Mouse (Mus musculus): ENCODE measurements around the gene Wdr11. TPM values are rescaled to one million over a fixed set of nuclear protein-coding genes. Genes with fewer than 3 reads are reported as not detected.

The Wdr11 gene
- polyA plus RNA-seq, 1 experiment from 2014 or later = 36.1 TPM

GRCm38 (mm10) chr7:129635898-129636640, 44.4 kb downstream of the Wdr11 start:
- WGBS = 79% methylated on average over 12 of the region's 12 CpGs
- no peaks in the 10 kb centered on the region for H3K4me1 ChIP-seq (replicated peaks)
- peaks cover 51% of the 10 kb centered on the region for H3K36me3 ChIP-seq
- ATAC-seq (ENCODE audit: low read depth) = no peak
- H3K27me3 ChIP-seq = no peaks in the 10 kb centered on the region
- no peak overlapping the region for H3K4me2 ChIP-seq
- no peak overlapping the region for H3K4me3 ChIP-seq
- H3K9ac ChIP-seq = no peak overlapping the region
- H3K27ac ChIP-seq (replicated peaks) = no peak overlapping the region
- H3K9me3 ChIP-seq = no peaks in the 10 kb centered on the region

DNA sequence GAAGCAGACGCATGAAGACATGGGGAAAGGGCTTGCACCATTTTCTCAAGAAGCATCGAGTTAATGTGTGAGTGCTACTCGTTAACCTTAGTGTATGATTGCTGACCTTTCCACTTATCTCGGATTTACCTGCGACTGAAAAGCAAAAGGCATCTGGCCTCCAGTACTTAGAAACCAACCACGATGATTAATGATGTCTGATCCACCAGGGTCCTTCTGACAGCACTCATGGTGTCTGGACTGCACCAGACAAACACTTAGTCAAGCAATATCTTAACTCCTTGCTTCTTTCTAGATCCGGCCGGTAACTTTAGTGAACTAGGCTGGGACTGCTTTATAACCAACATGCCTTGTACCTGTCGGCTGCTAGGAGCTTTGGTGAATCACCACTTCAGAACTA, 45.3 kb downstream of the Wdr11 start:
- 88% methylated on average over 9 of the region's 9 CpGs for WGBS
- Histone ChIP-seq H3K4me1 (replicated peaks) (no peaks in the 10 kb centered on the region), H3K4me3 (no peak overlapping the region), H3K9ac (no peak overlapping the region), H3K9me3 (no peaks in the 10 kb centered on the region), H3K4me2 (no peak overlapping the region), H3K27ac (replicated peaks) (no peak overlapping the region), H3K36me3 (peaks cover 42% of the 10 kb centered on the region), H3K27me3 (no peaks in the 10 kb centered on the region)
- no peak for ATAC-seq (ENCODE audit: low read depth)

DNA sequence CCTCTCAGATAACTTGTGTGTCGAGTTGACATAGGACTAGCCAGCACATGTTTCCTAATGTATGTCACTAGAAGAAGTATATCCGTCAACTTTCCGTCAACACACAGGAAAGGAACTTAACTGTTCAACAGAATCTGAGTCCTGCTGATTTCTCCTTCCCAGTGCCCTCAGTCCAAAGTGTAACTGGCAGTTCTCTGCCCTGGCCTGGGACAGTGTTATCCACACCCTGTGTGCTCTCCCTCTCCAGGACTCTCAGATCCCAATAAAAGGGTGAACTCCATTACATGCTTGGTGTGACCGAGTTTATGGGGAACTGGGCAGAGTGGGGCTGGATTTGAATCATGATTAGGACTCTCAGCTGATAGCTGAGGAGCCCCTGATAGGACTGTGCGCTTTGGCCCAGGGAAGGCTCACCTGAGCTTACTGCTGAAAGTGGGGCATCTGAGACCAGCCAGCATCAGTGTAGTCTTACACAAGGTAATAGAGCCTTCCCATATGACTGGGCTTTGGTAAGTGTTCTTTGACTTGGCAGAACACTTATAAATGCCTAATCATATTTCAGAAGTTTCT, 46.3 kb downstream of the Wdr11 start:
- Histone ChIP-seq H3K27ac (replicated peaks) (no peak overlapping the region), H3K9me3 (no peaks in the 10 kb centered on the region), H3K4me1 (replicated peaks) (no peaks in the 10 kb centered on the region), H3K4me3 (no peak overlapping the region), H3K9ac (no peak overlapping the region), H3K4me2 (no peak overlapping the region), H3K36me3 (peaks cover 32% of the 10 kb centered on the region), H3K27me3 (no peaks in the 10 kb centered on the region)
- WGBS = 86% methylated on average over 5 of the region's 5 CpGs
- ATAC-seq (ENCODE audit: low read depth) = no peak

- no peak overlapping the region for H3K27ac ChIP-seq (replicated peaks)
- no peaks in the 10 kb centered on the region for H3K27me3 ChIP-seq
- no peak overlapping the region for H3K4me2 ChIP-seq
- no peaks in the 10 kb centered on the region for H3K9me3 ChIP-seq
- 90% methylated on average over 5 of the region's 5 CpGs for WGBS
- H3K4me1 ChIP-seq (replicated peaks) = no peaks in the 10 kb centered on the region
- no peak overlapping the region for H3K4me3 ChIP-seq
- no peak for ATAC-seq (ENCODE audit: low read depth)
- no peak overlapping the region for H3K9ac ChIP-seq
- peaks cover 24% of the 10 kb centered on the region for H3K36me3 ChIP-seq
Measured at GRCm38 (mm10) chr7:129639006-129639405, 47.3 kb downstream of the Wdr11 start.

- Histone ChIP-seq H3K4me1 (replicated peaks) (no peaks in the 10 kb centered on the region), H3K4me2 (no peak overlapping the region), H3K27ac (replicated peaks) (no peak overlapping the region), H3K27me3 (no peaks in the 10 kb centered on the region), H3K9me3 (no peaks in the 10 kb centered on the region), H3K36me3 (peaks cover 17% of the 10 kb centered on the region), H3K4me3 (no peak overlapping the region), H3K9ac (no peak overlapping the region)
- ATAC-seq (ENCODE audit: low read depth) = no peak
- WGBS = 86% methylated on average over 6 of the region's 6 CpGs
Measured at GRCm38 (mm10) chr7:129639833-129640232, 48.2 kb downstream of the Wdr11 start.

- Histone ChIP-seq H3K27me3 (no peaks in the 10 kb centered on the region), H3K4me1 (replicated peaks) (no peaks in the 10 kb centered on the region), H3K27ac (replicated peaks) (no peak overlapping the region), H3K9me3 (no peaks in the 10 kb centered on the region), H3K4me3 (no peak overlapping the region), H3K36me3 (no peaks in the 10 kb centered on the region), H3K4me2 (no peak overlapping the region), H3K9ac (no peak overlapping the region)
- ATAC-seq (ENCODE audit: low read depth) = no peak
- WGBS = 94% methylated on average over 4 of the region's 4 CpGs
Measured at GRCm38 (mm10) chr7:129643290-129643689, 51.6 kb downstream of the Wdr11 start.

DNA sequence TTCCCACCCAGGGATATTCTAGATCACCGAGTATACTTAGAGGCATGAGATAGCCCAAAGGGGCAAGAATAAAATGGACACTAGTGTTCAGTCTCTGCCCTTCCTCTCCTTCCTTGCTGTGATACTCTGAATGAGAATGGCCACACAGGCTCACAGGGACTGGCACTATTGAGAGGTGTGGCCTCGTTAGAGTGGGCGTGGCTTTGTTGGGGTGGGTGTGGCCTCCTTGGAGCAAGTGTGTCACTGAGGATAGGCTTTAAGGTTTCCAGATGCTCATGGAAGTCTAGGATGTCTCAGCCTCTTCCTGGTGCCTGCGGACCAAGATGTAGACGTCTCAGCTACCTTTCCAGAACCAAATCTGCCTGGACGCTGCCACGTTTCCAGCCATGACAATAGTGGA, 56.1 kb downstream of the Wdr11 start:
- H3K4me2 ChIP-seq = no peak overlapping the region
- no peaks in the 10 kb centered on the region for H3K9me3 ChIP-seq
- H3K9ac ChIP-seq = no peak overlapping the region
- H3K4me1 ChIP-seq (replicated peaks) = peaks cover 14% of the 10 kb centered on the region; the same call in 1 of the 2 replicates
- no peak overlapping the region for H3K4me3 ChIP-seq
- 79% methylated on average over 7 of the region's 7 CpGs for WGBS
- H3K27ac ChIP-seq (replicated peaks) = no peak overlapping the region
- ATAC-seq (ENCODE audit: low read depth) = no peak
- H3K36me3 ChIP-seq = no peaks in the 10 kb centered on the region
- H3K27me3 ChIP-seq = peaks cover 9% of the 10 kb centered on the region

- peaks cover 14% of the 10 kb centered on the region for H3K27me3 ChIP-seq
- H3K4me2 ChIP-seq = no peak overlapping the region
- H3K9me3 ChIP-seq = no peaks in the 10 kb centered on the region
- 9% methylated on average over 6 of the region's 6 CpGs for WGBS
- peak; percentile 25; the same call in 1 of the 2 replicates for ATAC-seq (ENCODE audit: low read depth)
- H3K9ac ChIP-seq = no peak overlapping the region
- no peak overlapping the region for H3K4me3 ChIP-seq
- peaks cover 19% of the 10 kb centered on the region for H3K4me1 ChIP-seq (replicated peaks)
- H3K27ac ChIP-seq (replicated peaks) = no peak overlapping the region
- no peaks in the 10 kb centered on the region for H3K36me3 ChIP-seq
Measured at GRCm38 (mm10) chr7:129648938-129649337, 57.3 kb downstream of the Wdr11 start.

- Histone ChIP-seq H3K36me3 (no peaks in the 10 kb centered on the region), H3K4me3 (no peak overlapping the region), H3K4me1 (replicated peaks) (peaks cover 37% of the 10 kb centered on the region), H3K27ac (replicated peaks) (no peak overlapping the region), H3K27me3 (peaks cover 14% of the 10 kb centered on the region), H3K9me3 (no peaks in the 10 kb centered on the region), H3K9ac (no peak overlapping the region), H3K4me2 (no peak overlapping the region)
- WGBS = 82% methylated on average over 5 of the region's 5 CpGs
- peak; percentile 58 for ATAC-seq (ENCODE audit: low read depth)
Measured at GRCm38 (mm10) chr7:129650717-129651116, 59.1 kb downstream of the Wdr11 start.

DNA sequence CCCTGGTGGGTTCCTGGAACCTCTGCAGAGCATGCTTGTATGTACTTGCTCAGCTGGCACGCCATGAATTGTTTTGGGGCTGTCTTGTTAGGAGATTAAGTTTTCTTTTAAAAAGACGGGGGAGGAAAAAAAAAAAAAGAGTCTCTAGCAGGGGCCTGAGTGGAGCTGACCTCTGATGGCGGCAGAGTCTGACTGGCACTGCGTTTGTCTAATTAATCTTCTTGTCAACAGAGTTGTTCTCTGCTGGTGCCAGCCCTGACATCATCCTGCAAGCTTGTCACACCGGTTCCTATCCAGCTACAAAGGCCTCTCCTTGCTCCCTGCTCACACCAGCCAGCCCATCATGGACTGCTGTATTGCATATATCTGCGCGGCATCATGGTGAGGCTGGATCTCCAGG, 60.1 kb downstream of the Wdr11 start:
- no peak overlapping the region for H3K4me2 ChIP-seq

DNA sequence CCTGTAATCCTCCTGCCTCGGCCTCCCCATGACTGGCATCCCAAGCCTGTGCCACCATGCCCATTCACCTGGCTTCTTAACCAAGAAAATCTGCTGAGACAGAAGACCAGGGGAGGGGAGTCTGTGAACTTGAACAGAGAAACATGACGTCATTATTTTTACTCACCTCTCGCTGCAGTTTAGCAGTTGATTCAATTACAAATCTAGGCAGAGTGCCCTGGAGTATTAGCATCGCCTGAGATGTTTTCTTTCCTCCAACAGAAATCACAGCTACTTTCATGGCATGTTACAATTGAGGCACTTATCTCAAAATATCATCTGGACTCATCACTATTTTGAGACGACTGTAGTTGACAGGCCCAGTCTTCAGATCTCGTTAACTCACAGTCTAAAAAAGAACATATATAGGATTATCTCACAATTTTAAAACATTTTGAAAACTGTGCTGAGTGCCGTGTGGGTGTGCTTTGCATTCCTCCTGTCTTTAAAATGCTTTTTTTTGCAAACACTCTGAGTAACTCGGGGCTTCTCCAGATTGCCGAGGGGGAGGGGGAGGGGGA, 61.3 kb downstream of the Wdr11 start:
- Histone ChIP-seq H3K27me3 (peaks cover 26% of the 10 kb centered on the region), H3K36me3 (no peaks in the 10 kb centered on the region)

More for the DNA sequence above, 60.1 kb downstream of the Wdr11 start:
- no peak overlapping the region for H3K4me3 ChIP-seq
- no peak for ATAC-seq (ENCODE audit: low read depth)
- H3K36me3 ChIP-seq = no peaks in the 10 kb centered on the region
- 59% methylated on average over 7 of the region's 7 CpGs for WGBS
- no peak overlapping the region for H3K9ac ChIP-seq
- H3K27ac ChIP-seq (replicated peaks) = no peak overlapping the region
- no peaks in the 10 kb centered on the region for H3K9me3 ChIP-seq
- H3K4me1 ChIP-seq (replicated peaks) = peaks cover 44% of the 10 kb centered on the region
- peaks cover 23% of the 10 kb centered on the region for H3K27me3 ChIP-seq

DNA sequence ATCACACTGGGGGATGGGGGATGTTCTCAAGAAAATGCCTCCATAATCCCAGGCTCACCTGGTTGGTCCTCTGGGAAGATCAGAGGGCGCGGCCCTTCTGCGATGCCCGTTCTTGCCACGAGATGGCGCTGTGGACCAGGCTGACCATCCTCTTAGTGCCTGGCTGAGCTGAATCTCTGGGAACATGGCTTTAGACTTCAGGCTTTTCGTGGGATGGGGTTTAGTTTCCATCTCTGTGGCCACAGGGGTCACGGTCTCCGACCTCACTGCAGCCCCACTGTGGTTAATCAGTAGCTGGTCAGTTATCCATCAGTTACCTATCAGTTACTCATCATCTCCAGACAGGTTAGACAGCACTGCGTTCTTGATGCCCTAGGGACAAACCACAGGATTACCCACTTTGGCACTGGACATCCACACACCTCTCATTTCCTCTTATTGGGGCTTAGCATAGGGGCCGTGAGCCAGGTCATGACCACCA, 62.2 kb downstream of the Wdr11 start:
- Histone ChIP-seq H3K27ac (replicated peaks) (no peak overlapping the region), H3K4me2 (no peak overlapping the region), H3K9ac (no peak overlapping the region), H3K4me1 (replicated peaks) (peaks cover 44% of the 10 kb centered on the region), H3K27me3 (peaks cover 34% of the 10 kb centered on the region), H3K36me3 (no peaks in the 10 kb centered on the region), H3K9me3 (no peaks in the 10 kb centered on the region), H3K4me3 (no peak overlapping the region)
- peak; percentile 56 for ATAC-seq (ENCODE audit: low read depth)
- 11% methylated on average over 11 of the region's 11 CpGs for WGBS

More for the DNA sequence above, 61.3 kb downstream of the Wdr11 start:
- H3K9ac ChIP-seq = no peak overlapping the region
- no peak overlapping the region for H3K4me3 ChIP-seq
- no peak overlapping the region for H3K4me2 ChIP-seq
- peaks cover 44% of the 10 kb centered on the region for H3K4me1 ChIP-seq (replicated peaks)
- no peak for ATAC-seq (ENCODE audit: low read depth)
- no peak overlapping the region for H3K27ac ChIP-seq (replicated peaks)
- no peaks in the 10 kb centered on the region for H3K9me3 ChIP-seq
- 52% methylated on average over 9 of the region's 9 CpGs for WGBS
